Mouse (Mus musculus) cortical plate, adult 2 months (tissue): ENCODE data around the gene Prf1. TPM values are rescaled to one million over a fixed set of nuclear protein-coding genes. Genes with fewer than 3 reads are reported as not detected.

ENCODE experiments used
- H3K27ac ChIP-seq: fragments of 200-500 bp; 2 replicates; pipeline ENCODE4 v1.5.1; 2012; ENCODE audit warnings: low read length, control low read depth, inconsistent platforms; ENCODE audit not compliant: insufficient read depth
- H3K4me1 ChIP-seq: fragments of 200-500 bp; 2 replicates; pipeline ENCODE4 v1.6.1; 2011; ENCODE audit warnings: low read length; ENCODE audit not compliant: control insufficient read depth, insufficient read depth
- H3K4me3 ChIP-seq: fragments of 200-500 bp; 2 replicates; pipeline ENCODE4 v1.5.1; 2011; ENCODE audit warnings: mild to moderate bottlenecking, low read length, control low read depth; ENCODE audit not compliant: insufficient read depth
- CTCF ChIP-seq: fragments of 200-500 bp; IDR thresholded peaks from 2 replicates; pipeline ENCODE4 v1.5.1; 2011; ENCODE audit warnings: mild to moderate bottlenecking, control low read depth, low read length; ENCODE audit not compliant: insufficient read depth; ENCODE audit errors: extremely low read depth
- POLR2A ChIP-seq: fragments of 200-500 bp; IDR thresholded peaks from 2 replicates; pipeline ENCODE4 v1.6.1; 2011; ENCODE audit warnings: mild to moderate bottlenecking, low read length, control low read depth; ENCODE audit not compliant: insufficient read depth; ENCODE audit errors: extremely low read depth
- polyA plus RNA-seq: library from polyadenylated mRNA; depleted of rRNA; stranded (reverse); fragments of >200 nt; gene quantifications from 2 replicates; pipeline ENCODE4 v1.2.3, GENCODE M21; 2012

Prf1 gene
- polyA plus RNA-seq, 1 experiment, result not detected

- no peaks in the 10 kb centered on the region for H3K4me1 ChIP-seq
- H3K27ac ChIP-seq, result no peak overlapping the region
- TF ChIP-seq POLR2A (no peak), CTCF (peak; percentile 80)
- no peak overlapping the region for H3K4me3 ChIP-seq
These were observed 38.5 kb downstream of the Prf1 start for GRCm38 (mm10) chr10:61336137-61336536.

- H3K4me3 ChIP-seq, result no peak overlapping the region
- no peaks in the 10 kb centered on the region for H3K4me1 ChIP-seq
- TF ChIP-seq POLR2A (no peak), CTCF (no peak)
- no peak overlapping the region for H3K27ac ChIP-seq
These were observed 39.0 kb downstream of the Prf1 start for GRCm38 (mm10) chr10:61336592-61336991.

GRCm38 (mm10) chr10:61337665-61338064 is 40.0 kb downstream of the Prf1 start:
- Histone ChIP-seq H3K4me3 (no peak overlapping the region), H3K27ac (no peak overlapping the region), H3K4me1 (no peaks in the 10 kb centered on the region)
- TF ChIP-seq CTCF (no peak), POLR2A (no peak)

GRCm38 (mm10) chr10:61339216-61339615 is 41.6 kb downstream of the Prf1 start:
- no peak overlapping the region for H3K27ac ChIP-seq
- TF ChIP-seq CTCF, result no peak
- TF ChIP-seq POLR2A, result no peak

GRCm38 (mm10) chr10:61340247-61340646 is 42.6 kb downstream of the Prf1 start:
- no peak for TF ChIP-seq POLR2A
- TF ChIP-seq CTCF, result no peak
- no peak overlapping the region for H3K4me3 ChIP-seq
- H3K4me1 ChIP-seq, result no peaks in the 10 kb centered on the region
- no peak overlapping the region for H3K27ac ChIP-seq

More at GRCm38 (mm10) chr10:61339216-61339615, 41.6 kb downstream of the Prf1 start:
- Histone ChIP-seq H3K4me1 (no peaks in the 10 kb centered on the region), H3K4me3 (no peak overlapping the region)

- TF ChIP-seq POLR2A (no peak), CTCF (no peak)
- Histone ChIP-seq H3K4me3 (no peak overlapping the region), H3K4me1 (no peaks in the 10 kb centered on the region), H3K27ac (no peak overlapping the region)
These were observed 43.4 kb downstream of the Prf1 start for GRCm38 (mm10) chr10:61341045-61341444.

GRCm38 (mm10) chr10:61341557-61341956 is 43.9 kb downstream of the Prf1 start:
- H3K4me1 ChIP-seq, result no peaks in the 10 kb centered on the region
- H3K4me3 ChIP-seq, result no peak overlapping the region
- no peak overlapping the region for H3K27ac ChIP-seq
- TF ChIP-seq POLR2A (no peak), CTCF (peak; percentile 95)

- no peak for TF ChIP-seq POLR2A
- TF ChIP-seq CTCF, result no peak
- no peak overlapping the region for H3K4me3 ChIP-seq
These were observed 45.1 kb downstream of the Prf1 start for GRCm38 (mm10) chr10:61342750-61343149.

GRCm38 (mm10) chr10:61343950-61344349 is 46.3 kb downstream of the Prf1 start:
- no peak for TF ChIP-seq POLR2A
- peak; percentile 73 for TF ChIP-seq CTCF
- no peak overlapping the region for H3K27ac ChIP-seq
- no peaks in the 10 kb centered on the region for H3K4me1 ChIP-seq
- H3K4me3 ChIP-seq, result no peak overlapping the region

More at GRCm38 (mm10) chr10:61342750-61343149, 45.1 kb downstream of the Prf1 start:
- H3K27ac ChIP-seq, result no peak overlapping the region
- no peaks in the 10 kb centered on the region for H3K4me1 ChIP-seq

GRCm38 (mm10) chr10:61345179-61345578 is 47.5 kb downstream of the Prf1 start:
- Histone ChIP-seq H3K27ac (no peak overlapping the region), H3K4me3 (no peak overlapping the region), H3K4me1 (no peaks in the 10 kb centered on the region)
- no peak for TF ChIP-seq CTCF
- no peak for TF ChIP-seq POLR2A
